Mouse (Mus musculus): ENCODE measurements around the gene Olfr994. TPM values are rescaled to one million over a fixed set of nuclear protein-coding genes. Genes with fewer than 3 reads are reported as not detected.

Gene Olfr994
- not detected in 2 replicates for polyA plus RNA-seq (2011; ENCODE audit: insufficient read length, low read depth, missing spikeins)

DNA sequence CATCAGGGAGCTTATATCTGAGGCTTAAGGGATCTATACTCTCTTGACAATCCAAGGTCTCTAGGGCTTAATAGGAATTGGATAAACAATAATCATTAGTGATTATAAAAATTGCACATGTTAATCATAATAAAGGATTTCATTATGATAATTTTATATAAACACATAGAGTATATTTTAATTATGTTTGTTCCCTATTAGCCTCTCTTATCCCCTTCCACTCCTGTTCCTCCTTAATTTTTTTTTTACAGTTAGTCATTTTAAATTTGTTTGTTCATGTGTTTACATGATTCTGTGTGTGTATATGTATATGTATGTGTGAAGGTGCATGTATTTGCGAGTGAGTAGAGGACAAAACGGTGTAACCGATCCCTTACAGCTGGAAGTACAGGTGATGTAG is at the start of gene Olfr994:
TSS of gene Olfr994 (minus strand) at position 101 of the 400 bp plus-strand sequence.
- Histone ChIP-seq H3K4me1 (ENCODE audit: control insufficient read depth, insufficient read depth, low read length) (no peaks in the 10 kb centered on the region), H3K4me3 (ENCODE audit: insufficient read depth, low read length) (no peak within 1 kb of the TSS), H3K27ac (ENCODE audit: insufficient read depth, low read length) (no peak within 1 kb of the TSS)
- no peak for TF ChIP-seq POLR2A (IDR thresholded peaks at IDR 0.05; ENCODE audit: low read depth, low read length)
- TF ChIP-seq CTCF (IDR thresholded peaks at IDR 0.05; ENCODE audit: borderline replicate concordance, insufficient read depth, low read length), result no peak

DNA sequence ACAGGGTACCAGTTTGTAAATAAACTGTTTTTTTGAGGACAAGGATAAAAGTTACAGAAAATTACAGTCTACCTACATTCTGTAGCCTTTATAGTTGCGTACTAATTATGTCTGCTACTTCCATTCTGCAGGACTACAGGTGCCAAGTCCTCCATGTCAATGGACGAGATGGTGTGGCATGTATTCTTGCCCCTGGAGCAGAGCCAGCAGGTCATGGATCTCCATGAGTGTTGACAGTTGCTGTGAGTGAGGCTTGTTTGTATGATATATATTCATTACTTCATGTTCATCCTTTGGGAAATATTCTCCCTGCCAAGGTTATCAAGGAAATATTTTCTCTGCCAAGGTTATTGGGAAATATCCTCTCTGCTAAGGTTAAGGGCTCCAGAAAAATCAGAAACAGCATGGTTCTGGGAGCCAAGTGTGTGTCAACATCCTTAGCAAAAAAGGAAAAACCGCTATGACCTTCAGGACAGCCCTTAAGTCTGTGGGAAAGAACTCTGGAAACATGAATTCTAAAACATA is 30.6 kb upstream of the Olfr994 start:
- H3K27ac ChIP-seq (ENCODE audit: insufficient read depth, low read length), result no peak overlapping the region
- TF ChIP-seq POLR2A (IDR thresholded peaks at IDR 0.05; ENCODE audit: low read depth, low read length) (no peak), CTCF (IDR thresholded peaks at IDR 0.05; ENCODE audit: borderline replicate concordance, insufficient read depth, low read length) (no peak)
- H3K4me1 ChIP-seq (ENCODE audit: control insufficient read depth, insufficient read depth, low read length), result no peaks in the 10 kb centered on the region
- no peak overlapping the region for H3K4me3 ChIP-seq (ENCODE audit: insufficient read depth, low read length)

- Histone ChIP-seq H3K4me1 (ENCODE audit: control insufficient read depth, insufficient read depth, low read length) (no peaks in the 10 kb centered on the region), H3K4me3 (ENCODE audit: insufficient read depth, low read length) (no peak within 1 kb of the TSS), H3K27ac (ENCODE audit: insufficient read depth, low read length) (no peak within 1 kb of the TSS)
- TF ChIP-seq POLR2A (IDR thresholded peaks at IDR 0.05; ENCODE audit: low read depth, low read length), result no peak
Observed at GRCm38 (mm10) chr2:85443539-85443938, 7.3 kb upstream of the Olfr994 start, which contains the start of gene Olfr995. TSS of gene Olfr995 (minus strand) at chr2:85443639.

DNA sequence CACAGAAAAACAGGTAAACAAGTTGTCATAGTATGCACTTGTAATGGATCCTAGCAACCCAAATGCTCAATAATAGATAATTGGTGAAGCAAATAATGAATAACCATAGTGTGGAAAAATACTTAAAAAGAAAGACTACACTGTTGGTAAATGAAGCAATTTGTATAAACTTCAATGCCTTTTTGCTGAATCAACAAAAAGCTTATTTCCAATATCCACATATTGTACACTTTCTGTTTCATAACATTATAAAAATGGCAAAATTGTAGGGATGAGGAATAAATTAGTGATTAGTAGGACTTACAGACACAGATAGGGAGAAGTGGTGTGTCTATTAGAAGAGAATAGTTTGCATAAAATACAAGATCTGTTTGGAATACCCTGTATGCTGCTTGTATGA is 6.3 kb upstream of the Olfr994 start:
- no peak for TF ChIP-seq POLR2A (IDR thresholded peaks at IDR 0.05; ENCODE audit: low read depth, low read length)
- no peak for TF ChIP-seq CTCF (IDR thresholded peaks at IDR 0.05; ENCODE audit: borderline replicate concordance, insufficient read depth, low read length)
- Histone ChIP-seq H3K4me1 (ENCODE audit: control insufficient read depth, insufficient read depth, low read length) (no peaks in the 10 kb centered on the region), H3K27ac (ENCODE audit: insufficient read depth, low read length) (no peak overlapping the region), H3K4me3 (ENCODE audit: insufficient read depth, low read length) (no peak overlapping the region)

GRCm38 (mm10) chr2:85425893-85426292 is 10.4 kb downstream of the Olfr994 start:
- TF ChIP-seq CTCF (IDR thresholded peaks at IDR 0.05; ENCODE audit: borderline replicate concordance, insufficient read depth, low read length) (no peak), POLR2A (IDR thresholded peaks at IDR 0.05; ENCODE audit: low read depth, low read length) (no peak)
- Histone ChIP-seq H3K27ac (ENCODE audit: insufficient read depth, low read length) (no peak overlapping the region), H3K4me3 (ENCODE audit: insufficient read depth, low read length) (no peak overlapping the region), H3K4me1 (ENCODE audit: control insufficient read depth, insufficient read depth, low read length) (no peaks in the 10 kb centered on the region)

- Histone ChIP-seq H3K27ac (ENCODE audit: insufficient read depth, low read length) (no peak within 1 kb of the TSS), H3K4me3 (ENCODE audit: insufficient read depth, low read length) (no peak within 1 kb of the TSS), H3K4me1 (ENCODE audit: control insufficient read depth, insufficient read depth, low read length) (no peaks in the 10 kb centered on the region)
- TF ChIP-seq POLR2A (IDR thresholded peaks at IDR 0.05; ENCODE audit: low read depth, low read length) (no peak), CTCF (IDR thresholded peaks at IDR 0.05; ENCODE audit: borderline replicate concordance, insufficient read depth, low read length) (no peak)
Observed at GRCm38 (mm10) chr2:85414777-85415176, 21.5 kb downstream of the Olfr994 start, which contains the start of gene Olfr993. TSS of gene Olfr993 (minus strand) at chr2:85414877.

GRCm38 (mm10) chr2:85409369-85409768 is 26.9 kb downstream of the Olfr994 start, which contains the start of gene Olfr992:
TSS of gene Olfr992 (minus strand) at chr2:85409469.
- TF ChIP-seq CTCF (IDR thresholded peaks at IDR 0.05; ENCODE audit: borderline replicate concordance, insufficient read depth, low read length), result no peak
- no peak for TF ChIP-seq POLR2A (IDR thresholded peaks at IDR 0.05; ENCODE audit: low read depth, low read length)
- H3K27ac ChIP-seq (ENCODE audit: insufficient read depth, low read length), result no peak within 1 kb of the TSS
- H3K4me1 ChIP-seq (ENCODE audit: control insufficient read depth, insufficient read depth, low read length), result no peaks in the 10 kb centered on the region
- H3K4me3 ChIP-seq (ENCODE audit: insufficient read depth, low read length), result no peak within 1 kb of the TSS

Other genes with a start within 250 kb of the Olfr994 start
- gene Lrrc55, start 239.3 kb downstream of the Olfr994 start, polyA plus RNA-seq (2011; ENCODE audit: insufficient read length, low read depth, missing spikeins), result not detected in 2 replicates
- gene Olfr987, start 97.1 kb downstream of the Olfr994 start, polyA plus RNA-seq (2011; ENCODE audit: insufficient read length, low read depth, missing spikeins), result not detected in 2 replicates
- gene Olfr988, start 73.2 kb downstream of the Olfr994 start, polyA plus RNA-seq (2011; ENCODE audit: insufficient read length, low read depth, missing spikeins), result not detected in 2 replicates
- gene Olfr992, start 27.0 kb downstream of the Olfr994 start, polyA plus RNA-seq (2011; ENCODE audit: insufficient read length, low read depth, missing spikeins), result not detected in 2 replicates
- not detected in 2 replicates for gene Olfr993, start 21.6 kb downstream of the Olfr994 start, polyA plus RNA-seq (2011; ENCODE audit: insufficient read length, low read depth, missing spikeins)
- not detected in 2 replicates for gene Olfr995, start 7.2 kb upstream of the Olfr994 start, polyA plus RNA-seq (2011; ENCODE audit: insufficient read length, low read depth, missing spikeins)
- not detected in 2 replicates for gene 4833423E24Rik, start 82.6 kb upstream of the Olfr994 start, polyA plus RNA-seq (2011; ENCODE audit: insufficient read length, low read depth, missing spikeins)
- not detected in 2 replicates for gene Olfr996, start 142.8 kb upstream of the Olfr994 start, polyA plus RNA-seq (2011; ENCODE audit: insufficient read length, low read depth, missing spikeins)
- gene Olfr998, start 152.5 kb upstream of the Olfr994 start, polyA plus RNA-seq (2011; ENCODE audit: insufficient read length, low read depth, missing spikeins), result not detected in 2 replicates
- gene Olfr1000, start 175.5 kb upstream of the Olfr994 start, polyA plus RNA-seq (2011; ENCODE audit: insufficient read length, low read depth, missing spikeins), result not detected in 2 replicates
- not detected in 2 replicates for gene Olfr1002, start 214.3 kb upstream of the Olfr994 start, polyA plus RNA-seq (2011; ENCODE audit: insufficient read length, low read depth, missing spikeins)
- gene Olfr154, start 228.0 kb upstream of the Olfr994 start, polyA plus RNA-seq (2011; ENCODE audit: insufficient read length, low read depth, missing spikeins), result not detected in 2 replicates
- gene Olfr1006, start 242.3 kb upstream of the Olfr994 start, polyA plus RNA-seq (2011; ENCODE audit: insufficient read length, low read depth, missing spikeins), result not detected in 2 replicates